Mouse (Mus musculus) G1E-ER4 (cell line): ENCODE results near the gene Egfl7. TPM values are rescaled to one million over a fixed set of nuclear protein-coding genes. Genes with fewer than 3 reads are reported as not detected.

Experiments
- GATA1 ChIP-seq: IDR thresholded peaks from one replicate; pipeline ENCODE4 v1.8.0; 2012; ENCODE audit warnings: low read length, inconsistent platforms
- polyA plus RNA-seq: library from polyadenylated mRNA; stranded (reverse); fragments of >175 nt; gene quantifications from 2 replicates; pipeline ENCODE4 v1.2.3, GENCODE M21; 2012

Egfl7 gene
- polyA plus RNA-seq, 1 experiment = 170 TPM

- TF ChIP-seq GATA1 = no peak
Observed at GRCm38 (mm10) chr2:26635489-26636324, 55.9 kb downstream of the Egfl7 start.

DNA sequence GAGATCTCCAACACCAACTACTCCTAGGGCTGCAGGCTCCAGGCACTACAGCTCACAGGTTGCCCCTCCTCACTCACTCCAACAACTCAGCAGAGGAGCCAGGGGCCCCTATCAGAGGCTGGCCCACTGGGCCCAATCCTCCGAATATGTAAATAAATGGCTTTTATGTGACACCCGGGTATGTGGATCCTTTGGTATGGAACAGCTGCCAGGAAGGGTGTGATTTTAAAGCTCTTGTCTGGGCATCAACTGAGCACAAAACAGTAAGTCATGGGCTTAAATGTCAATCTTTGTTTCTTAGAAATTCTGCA, 56.5 kb downstream of the Egfl7 start:
- TF ChIP-seq GATA1 = no peak

DNA sequence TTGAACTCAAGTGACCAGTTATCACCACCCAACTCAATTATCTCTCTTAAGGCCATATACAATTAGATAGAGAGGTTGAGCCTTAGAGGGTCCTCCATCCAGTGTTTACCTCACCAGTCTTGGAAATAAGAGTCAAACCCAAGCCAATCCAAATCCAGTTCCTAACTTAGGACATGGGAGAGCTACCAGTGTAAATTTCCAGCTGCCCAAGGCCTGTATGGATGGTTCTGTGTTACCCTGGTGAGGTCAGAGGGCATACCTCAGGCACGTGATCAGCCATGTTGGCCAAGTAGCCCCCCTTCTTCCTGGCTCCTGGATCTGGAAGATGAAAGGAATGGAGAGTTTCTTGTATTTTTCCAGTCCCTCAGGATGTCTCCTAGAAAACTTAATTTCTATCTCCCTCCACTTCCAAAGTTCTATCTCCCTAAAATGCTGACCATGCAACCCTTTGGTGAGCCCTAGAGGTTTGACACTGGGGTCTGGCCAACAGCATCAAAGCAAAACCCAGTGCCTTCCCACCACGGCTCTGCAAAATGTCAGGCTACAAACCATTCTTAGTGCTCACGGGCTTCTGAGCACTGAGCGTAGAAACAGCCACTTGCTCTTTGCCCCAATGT, 57.6 kb downstream of the Egfl7 start:
- TF ChIP-seq GATA1 = no peak

GRCm38 (mm10) chr2:26638039-26638438, 58.2 kb downstream of the Egfl7 start:
- TF ChIP-seq GATA1 = no peak

DNA sequence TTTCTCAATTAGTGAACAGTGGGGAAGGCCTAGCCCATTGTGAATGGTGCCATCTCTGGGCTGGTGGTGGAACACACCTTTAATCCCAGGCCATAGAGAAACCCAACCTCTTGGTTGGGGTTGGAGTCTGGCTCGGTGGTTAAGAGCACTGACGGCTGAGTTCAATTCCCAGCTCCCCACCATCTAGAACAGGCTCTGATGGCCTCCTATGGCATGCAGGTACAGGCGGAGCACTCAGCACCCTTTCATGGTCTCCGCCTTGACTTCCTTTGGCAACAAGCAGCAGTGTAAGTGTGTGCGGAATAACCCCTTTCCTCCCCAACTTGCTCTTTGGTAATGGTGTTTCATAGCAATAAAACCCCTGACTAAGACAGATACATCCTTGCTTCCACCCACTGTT, 58.8 kb downstream of the Egfl7 start:
- TF ChIP-seq GATA1 = no peak

- TF ChIP-seq GATA1 = no peak
Observed at GRCm38 (mm10) chr2:26639083-26639482, 59.3 kb downstream of the Egfl7 start.

- no peak for TF ChIP-seq GATA1
Observed at GRCm38 (mm10) chr2:26639838-26640830, 60.3 kb downstream of the Egfl7 start.

- no peak for TF ChIP-seq GATA1
Observed at GRCm38 (mm10) chr2:26641006-26641647, 61.3 kb downstream of the Egfl7 start.

Other genes with a start within 250 kb of the Egfl7 start
- 17.8 and 21.3 TPM in 2 replicates for gene Dnlz, start 227.9 kb upstream of the Egfl7 start, polyA plus RNA-seq
- 0.41 and 0.55 TPM in 2 replicates for gene Card9, start 219.1 kb upstream of the Egfl7 start, polyA plus RNA-seq
- gene Snapc4, start 199.4 kb upstream of the Egfl7 start, polyA plus RNA-seq = 61.5 and 68.5 TPM in 2 replicates
- 64.5 and 97.9 TPM in 2 replicates for gene Entr1, start 190.7 kb upstream of the Egfl7 start, polyA plus RNA-seq
- gene Pmpca, start 190.7 kb upstream of the Egfl7 start, polyA plus RNA-seq = 536 and 709 TPM in 2 replicates
- 15.0 and 16.1 TPM in 2 replicates for gene Inpp5e, start 170.8 kb upstream of the Egfl7 start, polyA plus RNA-seq
- gene Sec16a, start 134.8 kb upstream of the Egfl7 start, polyA plus RNA-seq = 28.0 and 33.0 TPM in 2 replicates
- 0.01 TPM in 2 replicates for gene Notch1, start 63.4 kb upstream of the Egfl7 start, polyA plus RNA-seq
- not detected in 2 replicates for gene Gm20532, start 6.6 kb downstream of the Egfl7 start, polyA plus RNA-seq
- 2.3 and 2.5 TPM in 2 replicates for gene Agpat2, start 24.4 kb downstream of the Egfl7 start, polyA plus RNA-seq
- gene Fam69b, start 48.4 kb downstream of the Egfl7 start, polyA plus RNA-seq = not detected in 2 replicates
- not detected in 2 replicates for gene Lcn4, start 91.3 kb downstream of the Egfl7 start, polyA plus RNA-seq